Mouse (Mus musculus) liver, embryonic 14.5 days (tissue): Measurements from ENCODE around the gene Ddx23.

Source experiments
- CTCF ChIP-seq: IDR thresholded peaks from 2 replicates; pipeline ENCODE4 v1.5.1; 2016; ENCODE audit warnings: antibody characterized with exemption, low read depth, control low read depth
- EP300 ChIP-seq: IDR thresholded peaks from 2 replicates; pipeline ENCODE4 v1.6.1; 2016; ENCODE audit warnings: antibody characterized with exemption, low read depth

DNA sequence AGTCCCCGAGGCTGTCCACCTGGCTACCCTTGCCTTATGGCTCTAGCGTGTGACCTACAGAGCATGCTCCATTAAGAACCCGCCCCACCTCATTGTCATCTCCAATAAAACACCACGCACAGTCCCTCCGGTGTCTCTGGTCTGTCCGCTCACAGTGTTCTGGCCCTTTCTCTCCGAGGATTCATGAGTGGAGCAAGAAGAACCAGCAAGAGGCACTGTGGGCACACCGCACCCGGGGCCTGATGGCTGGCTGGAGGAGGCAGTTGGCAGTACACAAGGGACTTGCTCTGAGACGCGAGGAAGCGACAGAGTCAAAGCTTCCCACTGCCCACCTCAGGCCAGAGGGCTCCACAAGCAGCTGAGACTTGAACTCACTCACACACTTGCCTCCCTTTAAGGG, 18.3 kb downstream of the Ddx23 start:
- TF ChIP-seq CTCF, result no peak
- no peak for TF ChIP-seq EP300
